Mouse (Mus musculus) hindbrain, embryonic 16.5 days (tissue): ENCODE measurements around the gene Fscn2. TPM values are rescaled to one million over a fixed set of nuclear protein-coding genes. Genes with fewer than 3 reads are reported as not detected.
A peak's percentile ranks its signal among the peaks of the same experiment; 100 is the strongest.

ENCODE experiments used
- ATAC-seq: fragments of 200-750 bp; cut with Nextera tagmentation; 2 replicates; pipeline ENCODE4 v1.8.0; 2017; ENCODE audit warnings: moderate TSS enrichment, moderate library complexity
- H3K27ac ChIP-seq: fragments of 300-500 bp; sonication (generic); 2 replicates; pipeline ENCODE4 v1.5.1; 2014; ENCODE audit warnings: low read depth, mild to moderate bottlenecking, control low read depth, low read length, moderate library complexity
- H3K27me3 ChIP-seq: fragments of 300-500 bp; sonication (generic); replicated peaks from 2 replicates; pipeline ENCODE4 v1.6.1; 2014; ENCODE audit warnings: low read length; ENCODE audit not compliant: control insufficient read depth, insufficient read depth
- H3K36me3 ChIP-seq: fragments of 300-500 bp; sonication (generic); 2 replicates; pipeline ENCODE4 v1.6.1; 2014; ENCODE audit warnings: mild to moderate bottlenecking, low read length, moderate library complexity, mixed read lengths; ENCODE audit not compliant: control insufficient read depth, insufficient read depth
- H3K4me1 ChIP-seq: fragments of 300-500 bp; sonication (generic); 2 replicates; pipeline ENCODE4 v1.6.1; 2014; ENCODE audit warnings: low read depth, low read length; ENCODE audit not compliant: control insufficient read depth, insufficient read depth
- H3K4me2 ChIP-seq: fragments of 300-500 bp; sonication (generic); 2 replicates; pipeline ENCODE4 v1.6.1; 2014; ENCODE audit warnings: mild to moderate bottlenecking, low read length, control low read depth, moderate library complexity
- H3K4me3 ChIP-seq: fragments of 300-500 bp; sonication (generic); 2 replicates; pipeline ENCODE4 v1.5.1; 2014; ENCODE audit warnings: mild to moderate bottlenecking, low read length, control low read depth, moderate library complexity
- H3K9ac ChIP-seq: fragments of 300-500 bp; sonication (generic); 2 replicates; pipeline ENCODE4 v1.6.1; 2014; ENCODE audit warnings: low read depth, mild to moderate bottlenecking, control low read depth, low read length, moderate library complexity
- H3K9me3 ChIP-seq: fragments of 300-500 bp; sonication (generic); 2 replicates; pipeline ENCODE4 v1.6.1; 2014; ENCODE audit warnings: mild to moderate bottlenecking, low read length, moderate library complexity; ENCODE audit not compliant: control insufficient read depth
- WGBS: fragments of 180-500 bp; shearing (Covaris S2); extraction: QIAGEN DNeasy Blood & Tissue Kit; methylation state at CpG from one replicate; pipeline ENCODE4 v1.1.7; 2014; 5-methylcytosine and 5-hydroxymethylcytosine counted together
- polyA plus RNA-seq: library from polyadenylated mRNA; unstranded; fragments of >200 nt; fragmentation: Nextera tagmentation; extraction: Ambion mirVana; gene quantifications from 2 replicates; pipeline ENCODE4 v1.2.1, GENCODE M21; 2015

Gene Fscn2
- polyA plus RNA-seq: 0.66 and 1.6 TPM in 2 replicates

DNA sequence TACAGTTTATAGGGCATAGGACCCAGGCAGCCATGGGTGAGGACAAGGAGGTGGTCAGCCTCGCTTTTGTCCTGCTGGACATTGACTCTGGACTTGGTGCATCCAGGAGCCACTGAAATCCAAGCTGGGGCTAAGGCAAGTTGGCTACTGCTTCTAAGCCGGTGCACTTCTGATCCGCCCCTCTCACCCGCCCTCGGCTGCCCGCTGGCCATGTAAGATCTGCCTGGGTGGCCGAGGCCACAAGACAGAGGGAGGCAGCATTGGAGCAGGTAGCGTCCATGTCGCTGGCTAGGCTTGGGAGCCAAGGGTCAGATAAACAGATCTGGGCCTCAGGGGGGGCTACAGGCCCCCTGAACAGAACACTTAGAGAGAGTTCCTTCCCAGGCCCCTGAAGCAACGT, at the start of gene Fscn2:
Fscn2 (plus strand) TSS at position 240 of the 400 bp plus-strand sequence.
- no peak for ATAC-seq
- peaks cover 29% of the 10 kb centered on the region for H3K4me1 ChIP-seq
- no peak within 1 kb of the TSS for H3K9ac ChIP-seq
- 77% methylated on average over 10 of the region's 10 CpGs for WGBS
- H3K27me3 ChIP-seq: no peaks in the 10 kb centered on the region
- no peaks in the 10 kb centered on the region for H3K36me3 ChIP-seq
- H3K9me3 ChIP-seq: no peaks in the 10 kb centered on the region
- no peak within 1 kb of the TSS for H3K4me3 ChIP-seq
- H3K4me2 ChIP-seq: no peak within 1 kb of the TSS
- no peak within 1 kb of the TSS for H3K27ac ChIP-seq

- H3K36me3 ChIP-seq: no peaks in the 10 kb centered on the region
- H3K4me3 ChIP-seq: peak overlapping the region; percentile 42
- no peaks in the 10 kb centered on the region for H3K27me3 ChIP-seq
- peaks cover 30% of the 10 kb centered on the region for H3K4me1 ChIP-seq
- WGBS: 44% methylated on average over 10 of the region's 10 CpGs
- peak overlapping the region; percentile 90 for H3K27ac ChIP-seq
- H3K9me3 ChIP-seq: no peaks in the 10 kb centered on the region
- peak overlapping the region; percentile 75 for H3K4me2 ChIP-seq
- ATAC-seq: no peak
- H3K9ac ChIP-seq: peak overlapping the region; percentile 78
These were observed 49.8 kb upstream of the Fscn2 start for GRCm38 (mm10) chr11:120311561-120311960.

DNA sequence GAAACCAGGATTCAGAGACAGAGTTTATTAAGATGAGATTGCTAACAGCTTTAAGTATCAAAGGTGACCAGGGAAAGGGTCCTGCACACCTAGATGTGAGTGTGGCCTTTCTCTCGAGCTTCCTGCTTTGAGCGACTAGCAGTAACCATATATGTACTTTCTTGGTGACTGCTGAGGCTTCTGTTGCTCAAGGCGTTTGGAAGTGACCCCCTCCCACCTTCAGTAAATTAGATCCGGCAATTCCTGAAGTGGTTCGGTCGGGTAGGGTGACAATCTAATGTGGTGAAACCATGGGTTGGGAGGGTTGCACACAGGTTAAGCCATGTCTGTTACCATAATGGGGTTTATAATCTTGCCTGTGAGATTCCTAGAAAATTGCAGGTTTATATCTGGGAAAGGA, 49.3 kb upstream of the Fscn2 start:
- Histone ChIP-seq H3K4me2 (no peak overlapping the region), H3K9ac (no peak overlapping the region), H3K36me3 (no peaks in the 10 kb centered on the region), H3K27me3 (no peaks in the 10 kb centered on the region), H3K4me3 (no peak overlapping the region), H3K27ac (no peak overlapping the region), H3K9me3 (no peaks in the 10 kb centered on the region), H3K4me1 (peaks cover 30% of the 10 kb centered on the region)
- WGBS: 81% methylated on average over 6 of the region's 6 CpGs
- no peak for ATAC-seq

- WGBS: 64% methylated on average over 6 of the region's 6 CpGs
- peaks cover 30% of the 10 kb centered on the region for H3K4me1 ChIP-seq
- H3K4me3 ChIP-seq: no peak overlapping the region
- H3K4me2 ChIP-seq: no peak overlapping the region
- H3K27ac ChIP-seq: peak overlapping the region; percentile 94
- no peaks in the 10 kb centered on the region for H3K36me3 ChIP-seq
- H3K9me3 ChIP-seq: no peaks in the 10 kb centered on the region
- no peaks in the 10 kb centered on the region for H3K27me3 ChIP-seq
- ATAC-seq: no peak
- H3K9ac ChIP-seq: no peak overlapping the region
These were observed 47.2 kb upstream of the Fscn2 start for GRCm38 (mm10) chr11:120313906-120314685.

- peaks cover 30% of the 10 kb centered on the region for H3K4me1 ChIP-seq
- peak overlapping the region; percentile 41; the same call in 1 of the 2 replicates for H3K4me3 ChIP-seq
- no peak for ATAC-seq
- peak overlapping the region; percentile 79 for H3K4me2 ChIP-seq
- H3K36me3 ChIP-seq: no peaks in the 10 kb centered on the region
- WGBS: 32% methylated on average over 16 of the region's 16 CpGs
- no peaks in the 10 kb centered on the region for H3K27me3 ChIP-seq
- no peaks in the 10 kb centered on the region for H3K9me3 ChIP-seq
- H3K27ac ChIP-seq: peak overlapping the region; percentile 94
- peak overlapping the region; percentile 64 for H3K9ac ChIP-seq
These were observed 46.5 kb upstream of the Fscn2 start for GRCm38 (mm10) chr11:120314721-120315415.

DNA sequence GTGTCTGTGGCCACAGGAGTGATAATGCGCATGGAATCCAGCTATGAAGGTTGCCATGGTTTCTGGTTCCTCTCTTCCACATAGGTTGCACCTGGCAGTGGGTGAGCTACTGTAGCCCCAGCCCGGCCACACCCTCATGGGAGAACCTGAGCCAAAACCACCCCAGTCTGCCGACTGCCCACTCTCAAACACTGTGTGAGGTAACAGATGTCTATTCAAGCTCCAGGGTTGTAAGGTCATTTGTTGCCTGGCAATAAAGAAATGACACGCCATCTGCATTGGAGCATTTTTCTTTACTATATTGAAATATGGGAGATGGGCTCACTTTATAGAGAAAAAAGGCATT, 45.9 kb upstream of the Fscn2 start:
- Histone ChIP-seq H3K36me3 (no peaks in the 10 kb centered on the region), H3K9me3 (no peaks in the 10 kb centered on the region), H3K27ac (peak overlapping the region; percentile 94), H3K9ac (peak overlapping the region; percentile 64), H3K4me3 (peak overlapping the region; percentile 41), H3K27me3 (no peaks in the 10 kb centered on the region), H3K4me2 (peak overlapping the region; percentile 79), H3K4me1 (peaks cover 28% of the 10 kb centered on the region)
- WGBS: 12% methylated on average over 4 of the region's 4 CpGs
- ATAC-seq: no peak

GRCm38 (mm10) chr11:120315832-120316689, 45.3 kb upstream of the Fscn2 start:
- Histone ChIP-seq H3K9me3 (no peaks in the 10 kb centered on the region), H3K36me3 (no peaks in the 10 kb centered on the region), H3K4me2 (peak overlapping the region; percentile 79), H3K27ac (peak overlapping the region; percentile 94), H3K27me3 (no peaks in the 10 kb centered on the region), H3K4me1 (peaks cover 25% of the 10 kb centered on the region), H3K4me3 (peak overlapping the region; percentile 41), H3K9ac (peak overlapping the region; percentile 64)
- ATAC-seq: peak; percentile 98
- WGBS: 2% methylated on average over 37 of the region's 37 CpGs

DNA sequence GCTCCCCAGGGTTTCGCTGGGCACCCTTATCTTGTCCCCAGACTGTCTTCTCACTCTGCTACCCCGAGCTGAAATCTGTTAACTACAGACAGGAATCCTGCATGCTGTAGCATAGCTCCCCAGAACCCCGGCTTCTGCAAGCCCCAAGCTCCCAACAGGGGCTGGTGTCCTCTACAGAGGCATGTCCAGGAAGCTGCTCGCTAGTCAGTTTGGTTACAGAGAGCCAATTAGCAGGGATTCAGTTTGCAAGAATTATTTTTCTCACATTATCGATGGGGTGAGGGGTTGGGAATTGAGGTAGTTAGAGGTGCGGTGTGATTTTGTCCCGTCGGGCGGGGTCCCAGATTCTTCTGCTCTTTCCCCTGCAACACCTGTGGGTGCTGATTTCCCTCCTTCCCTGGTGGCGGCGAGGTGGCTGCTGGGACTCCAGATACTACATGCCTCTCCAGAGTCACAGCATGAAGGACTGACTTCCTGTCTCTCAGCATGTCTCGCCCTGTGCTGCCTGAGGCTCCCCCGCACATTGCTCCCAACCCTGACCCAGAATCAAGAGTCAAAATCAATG, 44.6 kb upstream of the Fscn2 start:
- peak overlapping the region; percentile 41 for H3K4me3 ChIP-seq
- H3K4me2 ChIP-seq: peak overlapping the region; percentile 79
- peak overlapping the region; percentile 64 for H3K9ac ChIP-seq
- H3K9me3 ChIP-seq: no peaks in the 10 kb centered on the region
- peak overlapping the region; percentile 94 for H3K27ac ChIP-seq
- no peaks in the 10 kb centered on the region for H3K27me3 ChIP-seq
- H3K4me1 ChIP-seq: peaks cover 21% of the 10 kb centered on the region
- no peaks in the 10 kb centered on the region for H3K36me3 ChIP-seq
- ATAC-seq: peak; percentile 7; the same call in 1 of the 2 replicates
- 16% methylated on average over 13 of the region's 13 CpGs for WGBS
